Mouse (Mus musculus) forebrain, embryonic 15.5 days (tissue): Measurements from ENCODE around the gene Ptpn3. TPM values are rescaled to one million over a fixed set of nuclear protein-coding genes. Genes with fewer than 3 reads are reported as not detected.
A peak's percentile ranks its signal among the peaks of the same experiment; 100 is the strongest.

Experiments used
- ATAC-seq: fragments of 200-750 bp; cut with Nextera tagmentation; replicated peaks from 2 replicates; pipeline ENCODE4 v1.8.0; 2017; ENCODE audit warnings: mild to moderate bottlenecking, moderate TSS enrichment, moderate library complexity
- H3K27ac ChIP-seq: fragments of 300-500 bp; sonication (generic); replicated peaks from 2 replicates; pipeline ENCODE4 v1.5.1; 2015; ENCODE audit warnings: mild to moderate bottlenecking, inconsistent platforms
- H3K27me3 ChIP-seq: fragments of 300-500 bp; sonication (generic); 2 replicates; pipeline ENCODE4 v1.6.1; 2015; ENCODE audit warnings: inconsistent platforms
- H3K36me3 ChIP-seq: fragments of 300-500 bp; sonication (generic); 2 replicates; pipeline ENCODE4 v1.6.1; 2015; ENCODE audit warnings: mild to moderate bottlenecking, inconsistent platforms
- H3K4me1 ChIP-seq: fragments of 300-500 bp; sonication (generic); 2 replicates; pipeline ENCODE4 v1.6.1; 2015; ENCODE audit warnings: inconsistent platforms
- H3K4me2 ChIP-seq: fragments of 300-500 bp; sonication (generic); replicated peaks from 2 replicates; pipeline ENCODE4 v1.6.1; 2015; ENCODE audit warnings: mild to moderate bottlenecking, inconsistent platforms
- H3K4me3 ChIP-seq: fragments of 300-500 bp; sonication (generic); 2 replicates; pipeline ENCODE4 v1.5.1; 2015; ENCODE audit warnings: mild to moderate bottlenecking, inconsistent platforms
- H3K9ac ChIP-seq: fragments of 300-500 bp; sonication (generic); replicated peaks from 2 replicates; pipeline ENCODE4 v1.6.1; 2015; ENCODE audit warnings: mild to moderate bottlenecking, inconsistent platforms
- H3K9me3 ChIP-seq: fragments of 300-500 bp; sonication (generic); 2 replicates; pipeline ENCODE4 v1.6.1; 2016; ENCODE audit warnings: inconsistent platforms
- WGBS: fragments of 180-500 bp; shearing (Covaris S2); methylation state at CpG from one replicate; pipeline ENCODE4 v1.1.7; 2015; ENCODE audit warnings: mixed read lengths; 5-methylcytosine and 5-hydroxymethylcytosine counted together
- polyA plus RNA-seq: library from polyadenylated mRNA; unstranded; fragments of >200 nt; fragmentation: Nextera tagmentation; extraction: Ambion mirVana; gene quantifications from 2 replicates; pipeline ENCODE4 v1.2.1, GENCODE M21; 2015

The Ptpn3 gene
- polyA plus RNA-seq, 1 experiment from 2014 or later, result 1.3 TPM

DNA sequence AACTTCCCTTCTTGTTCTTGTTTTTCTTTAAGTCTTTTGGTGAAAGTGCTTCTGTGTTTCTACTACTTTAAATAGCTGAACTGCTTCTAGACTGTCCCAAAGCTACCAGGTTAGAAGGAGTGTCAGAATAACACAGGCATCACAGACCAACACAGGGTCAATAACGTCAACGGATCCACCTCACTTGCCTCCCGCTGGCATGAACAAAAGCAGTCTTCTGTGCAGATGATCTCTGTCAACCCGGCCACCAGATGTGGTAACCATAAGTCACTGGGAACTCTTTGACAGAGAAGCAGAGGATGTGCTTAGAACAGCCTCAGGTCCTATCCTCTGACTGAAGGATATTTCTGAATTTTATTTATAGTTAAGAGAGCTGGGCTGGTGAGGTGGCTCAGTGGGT is 65.9 kb downstream of the Ptpn3 start:
- 79% methylated on average over 4 of the region's 4 CpGs for WGBS
- Histone ChIP-seq H3K36me3 (no peaks in the 10 kb centered on the region), H3K9me3 (no peaks in the 10 kb centered on the region), H3K4me1 (no peaks in the 10 kb centered on the region), H3K9ac (no peak overlapping the region), H3K27ac (no peak overlapping the region), H3K4me2 (no peak overlapping the region), H3K4me3 (no peak overlapping the region), H3K27me3 (no peaks in the 10 kb centered on the region)
- no peak for ATAC-seq

DNA sequence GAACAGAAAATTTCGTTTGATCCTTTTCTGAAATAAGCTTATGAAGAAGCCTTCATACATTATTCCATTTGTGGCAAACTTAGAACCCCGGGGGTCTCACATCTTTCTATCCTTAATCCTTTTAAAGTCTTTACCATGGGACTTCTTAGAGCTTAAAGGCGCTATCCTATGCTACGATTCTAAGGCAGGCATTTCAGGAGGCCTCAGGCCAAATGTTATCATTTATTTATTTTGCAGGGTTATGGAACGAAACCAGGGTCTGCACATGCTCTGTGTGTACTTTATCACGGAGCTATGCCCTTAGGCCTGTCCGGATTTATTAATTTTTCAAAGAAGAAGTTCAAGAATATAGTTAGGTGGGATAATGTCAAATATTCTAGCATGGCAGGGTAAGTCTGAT is 67.3 kb downstream of the Ptpn3 start:
- Histone ChIP-seq H3K36me3 (no peaks in the 10 kb centered on the region), H3K9ac (no peak overlapping the region), H3K27ac (no peak overlapping the region), H3K27me3 (no peaks in the 10 kb centered on the region), H3K4me3 (no peak overlapping the region), H3K9me3 (no peaks in the 10 kb centered on the region), H3K4me2 (no peak overlapping the region), H3K4me1 (no peaks in the 10 kb centered on the region)
- 79% methylated on average over 7 of the region's 7 CpGs for WGBS
- no peak for ATAC-seq

DNA sequence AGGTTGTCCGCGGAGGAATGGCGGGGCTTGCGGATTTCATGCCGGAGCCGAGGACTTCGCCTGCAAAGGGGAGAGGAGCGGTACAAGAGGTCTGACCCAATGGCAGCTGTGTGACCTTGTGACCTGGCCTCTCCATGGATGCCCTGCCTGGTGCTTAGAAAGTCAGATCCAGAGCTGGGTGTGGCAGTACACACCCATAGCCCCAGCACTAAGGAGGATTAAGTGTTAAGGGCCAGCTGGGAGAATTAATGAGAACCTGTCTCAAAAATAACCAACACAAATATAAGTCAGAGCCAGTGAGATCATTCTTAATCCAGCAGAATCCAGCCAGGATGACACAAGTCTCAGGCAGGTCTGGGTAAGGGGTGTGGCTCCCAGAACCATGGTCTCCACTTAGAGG is 69.2 kb downstream of the Ptpn3 start:
- Histone ChIP-seq H3K27ac (no peak overlapping the region), H3K36me3 (no peaks in the 10 kb centered on the region)
- WGBS, result 94% methylated on average over 8 of the region's 8 CpGs

DNA sequence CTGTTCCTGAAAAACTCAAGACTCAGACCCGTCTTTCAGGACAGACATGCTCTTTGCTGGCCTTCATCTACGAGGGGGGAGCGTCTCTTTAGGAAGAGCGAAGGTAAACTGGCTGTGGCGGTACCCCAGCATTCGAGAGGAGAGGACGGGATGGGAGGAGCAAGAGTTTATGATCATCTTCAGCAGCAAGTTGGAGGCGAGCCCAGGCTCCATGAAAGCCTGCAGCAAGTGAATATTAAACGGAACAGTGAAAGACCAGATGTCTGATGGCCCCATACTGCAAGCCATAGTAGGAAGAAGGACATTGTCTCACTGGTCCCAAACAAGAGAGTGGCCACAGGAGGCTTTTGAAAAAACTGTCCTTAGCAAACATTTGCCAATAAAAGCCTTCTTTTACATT is 70.3 kb downstream of the Ptpn3 start:
- H3K9ac ChIP-seq, result no peak overlapping the region
- no peak overlapping the region for H3K4me3 ChIP-seq
- no peak overlapping the region for H3K27ac ChIP-seq
- H3K4me2 ChIP-seq, result no peak overlapping the region
- 68% methylated on average over 9 of the region's 9 CpGs for WGBS
- no peaks in the 10 kb centered on the region for H3K4me1 ChIP-seq
- no peaks in the 10 kb centered on the region for H3K36me3 ChIP-seq
- no peaks in the 10 kb centered on the region for H3K9me3 ChIP-seq
- no peak for ATAC-seq
- H3K27me3 ChIP-seq, result no peaks in the 10 kb centered on the region

More for the DNA sequence above, 69.2 kb downstream of the Ptpn3 start:
- Histone ChIP-seq H3K4me3 (no peak overlapping the region), H3K4me2 (no peak overlapping the region), H3K9me3 (no peaks in the 10 kb centered on the region), H3K4me1 (no peaks in the 10 kb centered on the region), H3K9ac (no peak overlapping the region), H3K27me3 (no peaks in the 10 kb centered on the region)
- ATAC-seq, result no peak

DNA sequence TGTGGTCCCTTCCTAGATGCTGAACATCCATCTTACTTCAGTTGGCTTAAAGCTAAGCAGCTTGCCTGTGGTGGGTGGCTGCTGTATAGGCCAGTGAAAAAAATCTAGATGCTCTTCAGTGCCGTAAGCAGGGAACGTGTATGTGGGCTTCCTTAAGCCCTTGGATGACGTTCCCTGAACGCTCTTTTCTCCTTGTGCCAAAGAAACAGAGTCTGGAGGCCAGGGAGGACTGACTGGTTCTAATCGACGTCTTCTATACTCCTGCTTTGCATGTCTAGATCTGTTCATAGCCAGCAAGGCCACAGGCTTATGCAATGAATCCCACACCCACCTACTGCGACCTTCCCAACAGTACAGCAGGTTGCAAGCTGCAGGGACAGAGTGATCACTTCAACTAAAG is 71.3 kb downstream of the Ptpn3 start:
- Histone ChIP-seq H3K4me3 (no peak overlapping the region), H3K27me3 (no peaks in the 10 kb centered on the region), H3K9ac (no peak overlapping the region), H3K9me3 (no peaks in the 10 kb centered on the region), H3K4me1 (no peaks in the 10 kb centered on the region), H3K4me2 (no peak overlapping the region), H3K36me3 (no peaks in the 10 kb centered on the region), H3K27ac (no peak overlapping the region)
- WGBS, result 76% methylated on average over 7 of the region's 7 CpGs
- no peak for ATAC-seq

DNA sequence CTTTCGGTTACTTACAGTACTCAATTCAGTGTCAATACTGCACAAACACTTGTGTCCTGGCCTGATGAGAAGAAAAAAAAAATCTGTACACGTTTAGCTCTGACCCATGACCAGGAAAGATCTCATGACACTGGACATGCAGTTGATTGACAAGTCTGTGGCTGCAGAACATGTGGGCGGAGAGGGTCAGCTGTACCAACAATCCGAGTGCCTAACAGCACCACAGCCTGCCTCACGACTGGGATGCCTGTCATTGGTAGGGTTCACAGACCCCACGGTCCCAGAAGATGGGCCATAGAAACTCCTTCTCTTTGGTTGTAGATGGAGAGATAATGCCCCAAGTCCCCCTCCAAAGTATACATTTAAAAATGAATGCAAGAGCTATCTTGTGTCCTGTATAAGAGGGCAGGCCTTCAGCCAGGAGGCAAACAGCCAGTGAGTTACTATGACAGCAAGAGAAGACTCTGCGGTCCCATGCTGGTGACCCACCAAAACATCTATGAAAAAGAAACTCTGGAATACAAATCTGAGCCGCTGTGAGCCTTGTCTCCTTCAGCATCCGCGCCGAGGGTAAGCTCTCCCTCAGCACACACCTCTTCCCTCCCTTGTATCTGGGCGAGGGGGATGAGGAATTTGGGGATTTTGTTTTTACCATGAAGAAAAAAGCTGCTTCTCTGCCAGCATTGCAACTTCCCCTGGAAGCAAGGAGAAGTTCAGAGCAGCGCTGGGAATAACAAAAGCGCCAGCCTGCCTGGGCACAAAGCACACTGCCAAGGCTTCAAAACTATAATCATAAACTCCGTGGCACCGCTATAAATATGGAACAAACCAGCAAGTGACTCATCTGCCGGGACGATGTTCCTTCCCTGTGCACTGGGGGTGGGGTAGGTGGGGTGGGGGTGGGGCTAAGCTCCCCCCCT is 72.8 kb downstream of the Ptpn3 start:
- ATAC-seq, result no peak
- Histone ChIP-seq H3K4me1 (no peaks in the 10 kb centered on the region), H3K27ac (no peak overlapping the region), H3K36me3 (no peaks in the 10 kb centered on the region), H3K27me3 (no peaks in the 10 kb centered on the region), H3K9ac (no peak overlapping the region), H3K4me2 (no peak overlapping the region), H3K9me3 (no peaks in the 10 kb centered on the region), H3K4me3 (no peak overlapping the region)
- WGBS, result 71% methylated on average over 18 of the region's 18 CpGs

DNA sequence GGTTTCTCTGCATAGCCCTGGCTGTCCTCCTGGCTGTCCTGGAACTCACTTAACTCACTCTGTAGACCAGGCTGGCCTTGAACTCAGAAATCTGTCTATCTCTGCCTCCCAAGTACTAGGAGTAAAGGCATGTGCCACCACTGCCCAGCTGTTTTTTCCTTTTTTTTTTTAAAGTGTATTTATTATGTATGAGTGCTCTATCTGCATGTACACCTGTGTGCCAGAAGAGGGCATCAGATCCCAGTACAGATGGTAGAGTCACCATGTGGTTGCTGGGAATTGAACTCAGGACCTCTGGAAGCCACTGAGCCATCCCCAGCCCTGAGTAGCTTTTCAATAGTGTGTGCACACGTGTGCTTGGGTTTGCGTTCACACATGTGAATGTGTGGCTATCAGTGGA is 76.9 kb downstream of the Ptpn3 start:
- no peaks in the 10 kb centered on the region for H3K27me3 ChIP-seq
- H3K4me3 ChIP-seq, result no peak overlapping the region
- no peak overlapping the region for H3K4me2 ChIP-seq
- H3K9me3 ChIP-seq, result no peaks in the 10 kb centered on the region
- H3K36me3 ChIP-seq, result no peaks in the 10 kb centered on the region
- H3K27ac ChIP-seq, result no peak overlapping the region
- H3K9ac ChIP-seq, result no peak overlapping the region
- no peak for ATAC-seq
- H3K4me1 ChIP-seq, result no peaks in the 10 kb centered on the region
- 93% methylated on average over 2 of the region's 2 CpGs for WGBS

DNA sequence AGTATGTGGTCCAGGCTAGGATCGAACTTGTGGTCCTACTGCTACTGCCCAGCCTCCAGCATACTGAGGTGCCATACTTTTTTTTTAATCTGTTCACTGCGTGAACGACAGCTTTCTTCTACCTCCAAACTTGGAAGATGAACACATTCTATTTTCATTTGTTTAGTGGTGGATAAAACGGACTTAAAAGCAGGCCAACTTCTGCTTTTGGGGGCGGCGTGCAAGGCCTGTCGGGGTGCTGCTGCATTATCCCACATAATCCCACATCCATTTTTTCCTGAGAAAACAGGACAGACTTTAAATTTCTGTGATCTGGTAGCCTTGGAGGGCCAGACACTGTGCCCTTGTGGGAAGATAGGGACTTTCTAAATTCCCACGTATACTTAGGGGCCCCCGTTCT is 83.9 kb downstream of the Ptpn3 start:
- H3K9ac ChIP-seq, result no peak overlapping the region
- no peaks in the 10 kb centered on the region for H3K36me3 ChIP-seq
- no peak overlapping the region for H3K4me2 ChIP-seq
- 87% methylated on average over 9 of the region's 9 CpGs for WGBS
- H3K4me3 ChIP-seq, result no peak overlapping the region
- no peak for ATAC-seq
- H3K27ac ChIP-seq, result no peak overlapping the region
- no peaks in the 10 kb centered on the region for H3K9me3 ChIP-seq
- no peaks in the 10 kb centered on the region for H3K27me3 ChIP-seq
- H3K4me1 ChIP-seq, result peaks cover 14% of the 10 kb centered on the region

DNA sequence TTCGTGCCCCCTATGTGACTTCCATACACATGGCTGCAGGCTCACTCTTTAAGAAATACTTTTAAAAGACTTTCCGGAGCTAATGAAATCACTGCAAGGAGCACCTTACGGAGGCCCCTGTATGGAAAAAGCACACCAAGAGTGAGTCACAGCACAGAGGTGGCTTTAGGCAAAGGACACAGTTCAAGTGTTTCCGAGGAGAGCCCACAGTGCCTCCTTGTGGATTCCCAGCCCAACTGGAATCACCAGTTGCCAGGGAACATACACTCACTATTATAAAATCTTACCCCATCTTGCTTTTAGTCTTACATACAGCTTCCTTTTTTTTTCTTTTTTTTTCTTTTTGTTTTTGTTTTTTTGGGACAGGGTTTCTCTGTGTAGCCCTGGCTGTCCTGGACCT is 85.1 kb downstream of the Ptpn3 start:
- no peak overlapping the region for H3K27ac ChIP-seq
- H3K9me3 ChIP-seq, result no peaks in the 10 kb centered on the region
- no peak overlapping the region for H3K4me3 ChIP-seq
- no peaks in the 10 kb centered on the region for H3K36me3 ChIP-seq
- no peaks in the 10 kb centered on the region for H3K27me3 ChIP-seq
- peaks cover 14% of the 10 kb centered on the region for H3K4me1 ChIP-seq
- no peak overlapping the region for H3K9ac ChIP-seq
- WGBS, result 93% methylated on average over 4 of the region's 4 CpGs
- no peak for ATAC-seq
- no peak overlapping the region for H3K4me2 ChIP-seq

DNA sequence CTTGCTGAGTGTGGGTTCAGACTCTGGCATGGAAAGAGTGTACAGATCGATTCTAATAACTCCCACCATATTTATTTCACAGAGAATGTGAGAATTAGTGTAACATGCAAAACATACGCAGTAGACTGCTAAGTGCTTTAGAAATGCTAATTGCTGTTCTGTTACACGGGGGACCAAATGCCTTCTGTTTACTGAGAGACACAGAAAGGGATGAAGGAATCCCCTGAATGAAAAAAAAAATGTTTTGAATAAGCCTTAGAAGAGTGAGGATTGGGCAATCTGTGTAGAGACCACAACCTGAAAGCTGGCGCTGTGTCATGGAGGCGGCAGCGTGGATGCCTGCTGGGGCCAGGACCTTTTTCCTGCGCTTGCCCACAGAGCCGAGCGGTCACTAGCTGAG is 86.8 kb downstream of the Ptpn3 start:
- no peak overlapping the region for H3K4me3 ChIP-seq
- WGBS, result 49% methylated on average over 9 of the region's 9 CpGs
- no peaks in the 10 kb centered on the region for H3K9me3 ChIP-seq
- H3K4me2 ChIP-seq, result no peak overlapping the region
- no peak overlapping the region for H3K27ac ChIP-seq
- peak; percentile 51 for ATAC-seq
- no peaks in the 10 kb centered on the region for H3K36me3 ChIP-seq
- peaks cover 14% of the 10 kb centered on the region for H3K4me1 ChIP-seq
- H3K27me3 ChIP-seq, result no peaks in the 10 kb centered on the region
- H3K9ac ChIP-seq, result no peak overlapping the region

DNA sequence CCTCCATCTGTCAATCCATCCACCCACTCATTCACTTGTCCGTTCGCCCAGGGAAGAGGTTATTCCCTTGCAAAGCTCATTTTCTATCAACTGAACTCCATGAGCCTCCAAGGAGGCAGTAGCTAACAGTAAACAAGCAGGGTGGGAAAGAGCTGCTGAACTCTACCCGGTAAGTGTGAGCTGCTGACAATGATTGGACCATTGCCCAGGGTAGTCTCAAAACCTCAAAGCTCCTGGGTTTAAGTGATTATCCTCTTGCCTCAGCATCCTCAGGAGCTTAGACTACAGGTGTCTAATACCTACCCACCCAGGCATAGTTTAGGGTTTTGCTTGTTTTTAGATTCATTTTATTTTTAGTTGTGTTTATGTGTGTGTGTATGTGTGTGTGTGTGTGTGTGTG is 87.5 kb downstream of the Ptpn3 start:
- peaks cover 14% of the 10 kb centered on the region for H3K4me1 ChIP-seq
- no peak overlapping the region for H3K9ac ChIP-seq
- H3K9me3 ChIP-seq, result no peaks in the 10 kb centered on the region
- WGBS, result 68% methylated on average over 3 of the region's 3 CpGs
- no peaks in the 10 kb centered on the region for H3K36me3 ChIP-seq
- H3K27ac ChIP-seq, result no peak overlapping the region
- no peak overlapping the region for H3K4me3 ChIP-seq
- H3K27me3 ChIP-seq, result no peaks in the 10 kb centered on the region
- ATAC-seq, result no peak
- H3K4me2 ChIP-seq, result no peak overlapping the region

DNA sequence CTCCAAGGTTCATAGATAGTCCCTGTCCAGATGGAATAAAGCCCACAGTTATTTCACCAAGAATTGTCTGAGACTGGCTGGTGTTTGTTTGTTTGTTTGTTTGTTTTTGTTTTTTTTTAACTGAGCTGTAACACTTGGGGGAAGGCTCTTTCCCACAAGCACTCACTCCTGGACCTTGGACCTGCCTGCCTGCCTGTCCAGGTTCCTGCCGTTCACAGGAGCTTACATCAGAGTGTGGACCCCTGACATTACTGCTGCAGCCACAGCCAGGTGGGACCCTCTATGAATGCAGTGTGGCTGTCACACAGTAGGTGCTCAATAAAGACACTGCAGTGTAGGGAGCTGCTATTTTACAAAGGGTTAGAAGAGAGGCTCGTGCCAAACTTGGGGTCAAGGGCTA is 89.9 kb downstream of the Ptpn3 start:
- H3K9ac ChIP-seq, result no peak overlapping the region
- H3K27ac ChIP-seq, result no peak overlapping the region
- no peak overlapping the region for H3K4me3 ChIP-seq
- no peak for ATAC-seq
- no peaks in the 10 kb centered on the region for H3K27me3 ChIP-seq
- H3K4me2 ChIP-seq, result no peak overlapping the region
- no peaks in the 10 kb centered on the region for H3K9me3 ChIP-seq
- WGBS, result 85% methylated on average over 2 of the region's 2 CpGs
- peaks cover 14% of the 10 kb centered on the region for H3K4me1 ChIP-seq
- no peaks in the 10 kb centered on the region for H3K36me3 ChIP-seq

DNA sequence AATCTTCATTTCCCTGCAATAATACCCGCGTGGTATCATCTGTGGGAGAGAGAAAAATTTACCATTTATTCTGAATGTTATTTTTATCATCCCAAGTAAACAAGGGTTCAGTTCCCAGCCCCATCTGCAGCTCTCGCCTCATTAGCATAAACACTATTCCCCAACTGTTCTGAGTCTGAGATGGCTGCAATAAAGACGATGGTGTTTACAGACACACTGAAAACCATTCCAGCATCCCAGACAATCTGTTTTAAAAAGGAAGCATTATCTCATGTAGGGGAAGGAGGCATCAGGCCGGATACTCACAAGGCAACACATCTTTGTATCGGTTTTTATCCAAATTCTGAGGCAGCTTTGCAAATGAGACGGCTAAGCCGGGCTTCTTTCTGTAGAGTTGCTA is 95.7 kb downstream of the Ptpn3 start:
- H3K4me3 ChIP-seq, result no peak overlapping the region
- H3K27ac ChIP-seq, result 0 out of 2 replicates have a peak overlapping the region, but pooled peaks have one; percentile 9
- peak; percentile 51; the same call in 1 of the 2 replicates for ATAC-seq
- WGBS, result 44% methylated on average over 8 of the region's 8 CpGs
- H3K27me3 ChIP-seq, result no peaks in the 10 kb centered on the region
- no peak overlapping the region for H3K9ac ChIP-seq
- no peaks in the 10 kb centered on the region for H3K9me3 ChIP-seq
- no peak overlapping the region for H3K4me2 ChIP-seq
- H3K36me3 ChIP-seq, result no peaks in the 10 kb centered on the region
- peaks cover 11% of the 10 kb centered on the region for H3K4me1 ChIP-seq
